Mouse (Mus musculus) cerebral cortex, adult 2 months (tissue): ENCODE data around the gene Gm5868.

ENCODE experiments used
- WGBS: fragments of 180-500 bp; shearing (Covaris S2); methylation state at CpG from one replicate; pipeline ENCODE4 v1.1.7; 2018; 5-methylcytosine and 5-hydroxymethylcytosine counted together

The Gm5868 gene

DNA sequence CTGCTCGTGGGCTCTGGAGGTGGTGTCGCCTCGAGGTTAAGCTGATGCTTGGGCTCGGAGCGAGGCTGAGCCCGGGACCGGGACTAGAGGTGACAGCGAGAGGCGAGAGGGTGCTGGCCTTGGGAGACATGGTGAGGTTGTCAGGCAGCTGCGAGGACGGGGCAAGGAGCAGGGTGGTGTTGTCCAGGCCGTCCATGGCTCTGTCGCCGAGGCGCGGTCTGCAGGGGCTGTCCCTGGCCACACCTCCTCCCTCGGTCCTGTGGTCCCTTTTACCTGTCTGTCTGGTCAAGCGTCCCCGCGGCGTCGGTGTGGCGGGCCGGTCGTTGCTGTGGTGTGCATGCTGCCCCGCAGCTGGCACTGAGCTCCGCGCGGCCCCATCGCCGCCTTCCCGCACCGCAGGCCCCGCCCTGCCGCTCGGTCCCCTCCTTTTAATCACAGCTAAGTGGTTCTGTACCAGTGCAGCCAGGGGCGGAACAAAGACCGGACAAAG is at the start of gene Gm5868:
TSS of gene Gm5868 (minus strand) at position 360 of the 490 bp plus-strand sequence.
- WGBS = 6% methylated on average over 38 of the region's 38 CpGs

DNA sequence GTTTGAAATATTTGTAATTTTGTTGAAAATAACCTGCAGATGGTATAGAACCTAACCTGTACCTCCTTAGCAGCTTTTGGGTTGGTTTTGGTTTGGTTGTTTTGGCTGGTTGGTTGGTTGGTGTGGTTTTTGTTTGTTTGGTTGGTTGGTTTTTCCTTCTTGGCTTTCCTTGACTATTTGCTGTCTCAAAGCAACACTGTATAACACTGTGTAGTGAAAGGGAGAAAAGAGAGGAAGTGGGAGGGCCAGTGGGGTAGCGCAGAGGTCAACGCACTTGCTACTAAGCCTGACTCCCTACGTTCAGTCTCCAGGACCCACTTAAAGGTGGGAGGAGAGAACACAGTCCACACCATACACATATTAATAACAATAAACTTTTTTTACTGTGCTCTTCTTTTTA is 49.2 kb upstream of the Gm5868 start:
- 90% methylated on average over 3 of the region's 3 CpGs for WGBS

DNA sequence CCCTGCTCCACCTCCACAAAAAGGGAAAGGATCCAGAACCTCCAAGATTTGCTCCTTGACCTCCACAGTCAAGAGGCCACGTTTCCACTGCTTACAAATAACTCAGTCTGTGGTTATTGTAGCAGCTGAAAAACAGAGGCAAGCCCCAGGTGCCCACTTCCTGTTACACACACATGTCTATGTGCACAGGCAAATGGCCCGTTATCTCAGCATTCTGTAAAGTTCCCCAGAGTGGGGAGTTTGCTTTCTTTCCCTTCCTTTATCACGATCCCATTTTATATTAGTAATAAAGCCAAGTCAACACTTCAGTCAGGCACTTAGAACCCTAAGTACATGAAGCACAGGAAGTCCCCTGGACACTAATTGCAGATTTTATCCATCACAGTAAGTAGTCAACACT is 48.8 kb upstream of the Gm5868 start:
- 76% methylated on average over 3 of the region's 3 CpGs for WGBS

DNA sequence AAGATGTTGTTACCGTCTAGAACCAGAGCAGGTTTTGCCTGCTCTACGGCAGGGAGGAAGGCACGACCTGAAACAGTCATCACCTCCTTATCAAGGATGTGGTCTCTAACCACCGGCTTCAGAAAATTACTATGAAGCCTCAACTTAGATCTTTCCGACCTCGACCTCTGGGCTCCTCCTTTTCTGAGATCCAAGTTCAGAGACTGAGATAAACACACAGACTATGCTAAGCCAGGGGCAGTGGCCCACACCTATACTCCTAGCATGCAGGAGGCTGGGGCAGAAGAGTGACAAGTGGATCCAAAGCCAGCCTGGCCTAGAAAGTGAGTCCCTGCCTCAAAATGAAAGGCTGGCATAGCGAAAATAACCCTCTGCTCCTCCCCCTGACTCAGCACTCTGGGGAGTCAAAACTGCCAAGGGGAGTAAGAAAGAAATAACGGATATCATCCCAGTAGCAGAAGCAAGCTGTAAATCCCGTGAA is 47.5 kb upstream of the Gm5868 start:
- whole genome bisulfite sequencing = 88% methylated on average over 9 of the region's 9 CpGs

DNA sequence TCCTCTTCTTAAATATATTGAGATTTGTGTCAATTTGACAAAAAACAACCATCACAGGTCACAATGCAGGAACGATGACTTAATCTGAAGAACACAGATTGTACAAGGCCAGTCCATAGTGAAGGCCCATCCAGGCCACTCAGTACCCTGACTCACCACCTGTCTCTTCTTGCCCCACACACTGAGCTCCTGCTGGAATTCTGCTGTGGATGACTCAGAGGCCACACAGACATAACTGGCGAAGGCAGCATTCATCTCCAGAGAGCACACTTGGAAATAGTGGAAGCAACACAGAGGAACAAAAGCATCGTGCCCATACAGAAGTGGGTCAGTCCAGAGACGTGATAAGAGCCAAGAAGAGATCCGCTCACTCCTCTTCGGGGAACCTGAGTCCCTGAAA is 42.7 kb upstream of the Gm5868 start:
- WGBS = 86% methylated on average over 6 of the region's 6 CpGs

DNA sequence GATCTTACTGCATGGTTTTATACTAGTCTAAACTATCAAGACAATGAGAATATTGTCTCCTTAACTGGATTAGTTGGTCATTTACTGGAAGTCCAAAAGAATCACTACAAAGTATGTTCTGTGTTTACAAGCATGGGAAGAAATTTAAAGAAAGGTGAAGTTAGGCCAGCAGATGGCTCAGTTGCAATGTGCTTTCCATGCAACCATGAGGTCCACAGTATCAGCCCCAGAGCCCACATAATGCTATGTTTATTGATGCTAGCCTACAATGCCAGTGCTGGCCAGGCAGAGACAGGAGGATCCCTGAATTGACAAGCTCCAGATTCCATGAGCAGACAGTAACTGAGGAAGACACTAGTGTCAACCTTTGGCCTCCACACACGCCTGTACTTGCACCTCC is 33.7 kb upstream of the Gm5868 start:
- WGBS = 88% methylated on average over 1 of the region's 1 CpGs

DNA sequence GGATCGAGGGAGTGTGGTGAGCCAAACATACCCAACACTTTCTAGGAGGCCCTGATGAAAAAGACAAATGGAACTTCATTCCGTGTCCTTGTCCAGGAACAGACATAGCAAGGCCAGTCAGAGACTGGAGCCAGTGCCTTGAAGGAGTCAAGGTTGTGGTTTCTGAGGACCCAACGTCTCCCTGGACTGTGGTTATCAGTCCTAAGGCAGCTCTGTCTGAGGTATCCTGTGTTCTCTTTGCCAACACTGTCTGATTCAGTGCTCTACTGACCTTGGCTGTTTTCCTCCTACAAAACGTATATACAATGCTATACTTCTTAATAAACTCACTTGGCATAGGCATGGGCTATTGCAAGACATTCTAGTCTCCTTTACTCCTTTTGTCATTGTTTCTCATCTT is 30.1 kb upstream of the Gm5868 start:
- WGBS = 87% methylated on average over 4 of the region's 4 CpGs

DNA sequence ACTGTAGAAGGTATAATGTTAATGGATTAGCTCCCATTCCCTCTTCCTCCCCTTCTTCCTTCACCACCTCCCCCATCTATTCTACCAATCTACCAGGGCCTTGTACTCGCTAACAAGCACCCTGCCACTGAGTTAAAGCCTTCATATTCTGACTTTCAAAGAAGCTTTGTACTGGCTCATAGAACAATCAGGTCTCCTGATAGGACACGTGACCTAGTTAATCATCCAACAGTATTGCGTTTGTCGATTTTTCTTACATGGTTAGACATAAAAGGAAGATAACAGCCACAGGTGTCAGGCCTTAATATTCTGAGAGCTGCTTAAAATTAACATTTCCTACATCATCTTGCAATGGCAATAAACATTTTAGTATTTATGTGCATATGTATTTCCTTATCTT is 15.8 kb upstream of the Gm5868 start:
- WGBS = 87% methylated on average over 4 of the region's 4 CpGs

DNA sequence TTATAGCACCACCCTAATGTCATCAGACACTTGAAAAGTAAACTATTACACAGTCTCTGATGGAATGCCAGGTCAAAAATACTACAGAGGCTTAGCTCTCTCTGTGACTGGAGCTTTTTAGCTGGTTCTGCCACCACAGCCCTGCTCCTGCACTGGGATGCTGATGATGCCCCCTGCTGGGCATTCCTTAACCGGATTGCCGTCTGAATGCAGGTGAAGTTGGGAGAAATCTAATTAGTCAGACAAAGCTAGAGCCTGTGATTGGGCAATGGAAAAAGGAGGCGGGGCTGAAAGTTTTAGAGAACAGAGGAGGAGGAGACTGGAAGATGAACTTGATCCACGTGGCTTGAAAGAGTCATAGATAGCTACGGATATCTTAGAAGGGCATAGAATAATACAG is 13.7 kb upstream of the Gm5868 start:
- WGBS = 14% methylated on average over 5 of the region's 5 CpGs

DNA sequence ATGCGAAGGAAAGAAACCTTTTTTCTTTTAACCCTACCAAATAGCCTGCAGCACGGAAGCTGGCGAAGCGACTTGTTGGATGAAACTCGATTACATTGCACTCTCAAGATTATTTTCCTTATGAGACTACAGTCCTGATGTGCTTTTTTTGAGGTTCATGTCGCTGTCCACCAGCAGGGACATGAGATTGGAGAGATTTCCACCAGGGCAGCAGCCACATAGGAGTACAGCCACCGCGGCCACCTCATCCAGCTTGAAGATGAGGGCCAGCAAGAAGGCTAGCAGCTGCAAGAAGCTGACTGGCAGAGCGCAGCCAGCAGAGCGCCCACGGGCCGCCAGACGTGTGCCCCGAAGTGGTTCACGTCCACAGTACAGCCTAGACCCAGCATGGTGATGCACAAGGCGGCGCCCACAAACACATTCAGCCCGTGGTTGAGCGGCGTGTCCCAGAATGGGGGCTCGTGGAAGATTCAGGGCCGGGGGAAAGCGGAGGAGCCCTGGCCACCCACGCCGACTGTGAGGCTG is 622 bp downstream of the Gm5868 start:
- 45% methylated on average over 25 of the region's 25 CpGs for WGBS

DNA sequence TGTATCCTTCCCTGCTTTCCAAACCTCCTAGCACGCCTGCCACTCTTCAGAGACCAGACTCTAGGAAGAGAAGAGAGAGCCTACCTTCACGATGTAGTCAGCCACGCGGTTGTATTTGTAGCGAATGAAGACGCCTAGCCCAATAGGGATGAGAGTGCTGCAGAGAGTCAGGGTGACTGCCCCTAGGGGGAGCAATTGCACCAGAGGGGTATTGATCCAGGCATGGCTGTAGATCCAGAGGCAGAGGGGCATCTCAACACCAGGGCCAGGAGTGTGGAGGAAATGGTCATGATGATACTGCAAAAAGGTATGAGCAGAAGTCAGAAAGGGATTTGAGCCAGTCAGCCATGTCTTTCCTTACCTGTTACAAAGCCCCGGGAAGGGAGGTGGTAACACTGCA is 1.2 kb downstream of the Gm5868 start:
- 61% methylated on average over 7 of the region's 7 CpGs for WGBS

DNA sequence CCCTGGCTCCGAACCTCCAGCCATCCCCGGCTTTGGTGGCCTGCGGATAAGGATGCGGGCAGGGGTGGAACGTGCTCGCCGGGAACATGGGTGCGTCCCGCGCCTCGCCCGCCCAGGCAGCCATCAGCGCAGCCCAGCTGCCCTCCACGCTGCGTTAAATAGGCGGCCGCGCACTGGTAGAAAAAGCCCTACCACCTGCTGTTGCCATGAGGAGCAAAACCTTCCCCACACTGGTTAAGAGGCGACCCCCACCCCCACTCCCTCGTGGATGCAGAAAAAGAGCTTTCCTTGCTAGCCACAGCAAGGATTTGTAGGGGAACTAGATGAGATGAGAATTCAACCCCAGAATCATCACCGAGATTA is 6.4 kb downstream of the Gm5868 start, which contains the start of gene Zar1:
TSS of gene Zar1 (minus strand) at position 285 of the 363 bp plus-strand sequence.
- WGBS = 24% methylated on average over 20 of the region's 21 CpGs

DNA sequence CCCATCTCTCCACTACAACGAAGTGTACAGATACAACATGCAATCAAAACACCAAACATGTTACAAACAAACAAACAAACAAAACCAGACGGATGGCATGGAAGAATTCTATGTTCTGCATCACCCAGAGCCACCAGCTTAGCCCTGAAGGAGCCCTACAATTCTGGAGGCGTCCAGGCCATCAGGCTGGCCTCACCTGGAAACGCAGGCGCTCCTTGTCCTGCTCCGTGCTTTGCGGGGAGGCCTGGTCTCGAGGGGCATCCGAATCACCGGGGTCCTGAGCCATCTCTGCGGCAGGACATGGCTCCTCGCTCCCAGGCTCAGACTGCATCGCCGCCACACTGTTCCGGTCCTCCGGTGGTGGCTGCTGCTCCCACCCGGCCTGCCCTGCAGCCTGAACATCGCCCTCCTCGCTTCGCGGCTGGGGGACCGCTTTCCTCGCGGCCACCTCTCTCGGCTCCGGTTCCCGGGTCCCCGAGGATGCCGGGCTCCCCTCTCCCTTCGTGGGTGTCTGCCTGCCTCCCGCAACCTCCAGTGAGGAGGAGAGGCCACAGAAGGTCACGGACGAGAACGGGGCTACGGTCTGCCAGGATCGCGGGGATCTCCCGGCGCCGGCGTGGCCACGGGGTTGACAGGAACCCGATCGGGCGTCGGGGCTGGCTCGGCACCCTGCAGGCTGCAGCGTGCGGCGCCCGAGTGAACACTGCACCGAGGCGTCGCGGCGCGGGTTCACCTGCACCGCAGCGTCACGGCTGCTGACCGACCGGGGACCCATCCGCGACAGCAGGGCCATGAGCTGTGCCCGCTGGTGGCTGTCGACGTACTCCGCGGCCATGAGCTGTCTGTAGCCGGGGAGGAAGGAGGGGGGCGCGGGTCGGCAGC is 7.0 kb downstream of the Gm5868 start:
- WGBS = 6% methylated on average over 71 of the region's 73 CpGs

DNA sequence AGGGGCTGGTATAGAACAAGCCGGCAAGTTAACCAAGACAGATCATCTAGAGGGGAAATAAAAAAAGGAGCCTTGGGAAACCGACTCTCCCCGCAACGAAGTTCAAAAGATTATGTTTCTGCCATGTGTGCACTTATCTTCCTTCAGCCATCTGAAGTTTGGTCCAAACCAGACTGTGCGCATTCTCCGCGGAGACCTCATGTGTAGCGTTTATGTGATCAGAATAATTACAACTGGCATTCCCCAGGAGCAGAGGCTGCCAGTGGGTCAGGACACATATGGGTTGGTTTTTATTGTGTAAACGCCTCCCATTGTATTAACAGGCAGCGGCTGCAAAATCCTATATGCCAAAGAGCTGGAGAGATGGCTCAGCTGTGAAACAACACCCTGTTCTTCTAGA is 7.8 kb downstream of the Gm5868 start:
- WGBS = 65% methylated on average over 10 of the region's 10 CpGs

DNA sequence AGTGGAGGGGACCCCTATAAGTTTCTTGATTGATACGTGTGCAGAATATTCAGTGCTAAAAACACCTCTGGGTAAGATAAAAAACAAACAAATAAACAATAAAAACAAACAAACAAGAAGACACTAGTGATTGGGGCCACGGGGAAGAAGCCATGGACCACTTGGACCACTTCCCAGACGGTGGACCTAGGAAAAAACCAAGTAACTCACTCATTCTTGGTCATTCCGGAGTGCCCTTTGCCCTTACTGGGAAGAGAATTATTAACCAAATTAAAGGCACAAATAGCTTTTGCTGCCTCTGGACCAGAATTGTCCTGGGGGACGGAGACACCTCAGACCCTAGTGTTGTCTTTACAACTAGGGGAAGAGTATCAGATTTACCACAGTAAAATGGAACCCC is 21.7 kb downstream of the Gm5868 start:
- 87% methylated on average over 5 of the region's 5 CpGs for WGBS

DNA sequence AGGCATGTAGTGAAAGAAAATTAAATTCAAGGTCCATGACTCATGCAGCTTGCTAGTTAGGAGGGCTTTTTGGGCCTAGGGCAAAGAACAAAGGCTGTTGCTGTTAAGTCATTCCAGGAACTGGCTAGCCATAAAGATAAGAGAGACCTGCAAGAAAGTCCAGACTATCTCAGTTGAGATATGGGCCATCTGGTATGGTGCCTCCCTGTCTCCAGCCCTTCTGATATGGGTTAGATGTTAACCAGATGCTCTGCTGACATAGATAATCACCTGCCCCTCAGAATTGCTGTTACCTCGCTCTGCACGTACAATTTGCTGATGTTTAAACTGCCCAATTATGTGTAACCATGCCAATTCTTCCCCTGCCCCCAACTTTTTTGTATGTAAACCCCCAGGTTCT is 24.2 kb downstream of the Gm5868 start:
- 97% methylated on average over 2 of the region's 2 CpGs for WGBS

DNA sequence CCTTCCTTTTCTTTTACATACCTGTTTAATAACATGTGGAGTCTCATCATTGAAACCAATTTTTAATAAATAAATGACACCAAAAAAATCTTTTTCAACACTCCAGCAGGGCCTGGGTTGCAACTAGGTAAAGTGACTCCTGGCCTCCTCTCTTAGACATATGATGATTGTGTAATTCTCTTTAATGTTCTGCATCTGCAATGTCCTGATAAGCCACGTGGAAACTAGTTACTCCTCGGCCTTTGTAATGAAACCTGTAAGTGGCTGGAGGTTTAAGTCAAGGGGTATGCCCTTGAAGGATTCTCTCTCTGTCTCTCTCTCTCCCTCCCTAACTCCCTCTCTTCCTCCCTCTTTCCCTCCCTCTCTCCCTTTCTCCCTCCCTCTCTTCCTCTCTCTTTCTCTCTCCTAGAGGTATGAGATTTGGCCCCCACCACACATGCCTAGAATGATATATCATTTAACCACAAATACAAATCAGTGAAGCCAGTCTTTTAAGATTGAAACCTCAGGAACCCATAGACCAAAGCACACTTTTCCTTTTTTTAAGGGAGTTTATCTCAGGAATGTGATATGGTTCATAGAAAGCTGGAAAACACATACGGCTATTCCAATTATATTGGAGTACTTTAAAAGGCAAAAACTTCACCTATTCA is 26.2 kb downstream of the Gm5868 start:
- WGBS = 92% methylated on average over 3 of the region's 3 CpGs

DNA sequence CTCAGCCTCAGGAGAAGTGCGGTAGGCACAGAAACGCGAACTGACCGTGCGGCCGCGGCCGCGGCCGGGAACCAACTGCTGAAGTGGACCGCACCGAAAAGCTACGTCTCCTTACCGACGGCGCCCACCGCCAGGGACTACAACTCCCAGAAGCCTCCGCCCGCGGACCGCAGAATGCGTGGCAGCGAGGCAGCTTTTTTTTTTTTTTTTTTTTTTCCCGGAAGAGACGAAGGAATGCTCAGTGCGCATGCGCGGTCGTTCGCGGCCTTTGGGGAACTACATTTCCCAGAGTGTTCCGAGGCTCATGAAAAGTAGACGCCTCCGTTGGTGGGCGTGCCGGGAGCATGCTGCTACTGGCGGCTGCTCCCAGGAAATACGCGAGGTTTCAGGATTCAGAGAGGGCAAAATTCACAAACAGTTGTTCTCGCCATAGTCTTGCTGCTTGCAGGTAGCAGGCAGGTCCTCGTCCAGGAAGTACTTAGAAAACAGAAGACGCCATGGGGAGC is 27.8 kb downstream of the Gm5868 start, which contains the start of gene Nfxl1:
TSS of gene Nfxl1 (minus strand) at position 141 of the 506 bp plus-strand sequence.
- under 1% methylated on average over 42 of the region's 42 CpGs for WGBS

DNA sequence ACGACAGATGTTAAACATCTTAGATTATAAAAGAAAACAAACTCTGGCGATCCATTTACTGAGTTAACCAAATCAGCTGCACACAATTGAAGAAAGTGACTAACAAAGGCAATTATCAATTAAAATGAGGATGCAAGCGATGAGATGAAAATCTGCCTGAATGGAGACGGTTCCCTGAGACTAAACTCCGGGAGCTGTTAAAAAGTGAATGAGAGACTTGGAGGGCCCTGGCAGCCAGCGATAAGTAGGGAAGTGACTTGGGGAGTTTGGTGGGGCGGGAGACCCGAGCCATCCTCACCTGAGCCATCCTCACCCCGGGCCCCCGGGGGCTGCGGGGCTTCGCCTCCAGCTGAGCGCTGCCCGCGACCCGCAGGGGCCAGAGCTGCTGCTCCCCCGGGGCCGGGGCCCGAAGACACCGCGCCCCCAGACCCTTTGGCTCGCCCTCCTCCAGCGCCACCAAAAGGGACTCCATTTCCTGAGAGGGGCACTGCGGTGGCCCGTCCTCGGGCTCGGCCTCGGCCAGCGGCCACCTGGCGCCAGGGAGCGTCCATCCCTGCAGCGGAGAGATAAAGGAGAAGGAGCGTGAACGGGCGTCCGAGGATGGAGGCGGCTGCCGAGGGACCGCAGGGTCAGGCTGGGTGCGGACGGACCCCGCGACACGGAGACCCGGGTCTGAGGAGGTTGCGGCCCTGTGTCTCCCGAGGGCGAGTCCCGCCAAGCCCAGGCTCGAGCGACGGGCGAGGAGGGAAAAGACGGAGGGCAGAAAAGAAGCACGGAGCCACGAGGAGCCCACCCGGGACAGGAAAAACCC is 28.4 kb downstream of the Gm5868 start:
- WGBS = under 1% methylated on average over 57 of the region's 57 CpGs

DNA sequence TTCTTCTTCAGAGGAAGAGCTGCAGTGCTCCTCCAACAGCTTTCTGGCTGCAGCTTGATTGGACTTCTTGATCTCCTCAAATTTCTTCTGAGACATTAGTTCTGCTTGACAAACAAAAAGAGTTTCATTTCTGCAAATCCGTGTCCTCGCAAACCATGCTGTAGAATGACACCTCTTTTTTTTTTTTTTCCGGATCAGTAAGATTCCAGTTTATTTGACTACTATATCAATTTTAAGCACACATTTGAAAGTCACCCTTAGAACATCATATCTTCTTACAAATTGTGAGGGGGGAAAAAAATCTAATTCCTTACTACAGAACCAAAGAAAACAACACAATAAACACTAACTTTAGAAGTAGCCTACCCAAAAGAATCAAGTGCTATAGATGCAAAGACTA is 31.1 kb downstream of the Gm5868 start:
- 82% methylated on average over 3 of the region's 3 CpGs for WGBS

DNA sequence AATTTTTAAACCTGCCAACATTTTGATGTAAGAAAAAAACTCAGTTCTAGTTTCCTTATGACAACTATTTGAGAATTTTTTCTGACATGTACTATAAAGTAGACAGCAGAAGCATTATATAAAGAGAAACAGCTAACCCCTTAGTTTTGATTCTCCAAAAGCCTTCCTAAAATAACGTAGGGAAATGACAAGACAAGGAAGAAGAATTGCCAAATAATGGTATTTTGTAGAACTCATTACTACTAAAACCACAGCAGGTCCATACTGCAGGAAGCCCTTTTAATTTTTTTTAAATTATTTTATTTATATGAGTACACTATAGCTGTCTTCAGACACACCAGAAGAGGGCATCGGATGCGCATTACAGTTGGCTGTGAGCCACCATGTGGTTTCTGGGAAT is 36.1 kb downstream of the Gm5868 start:
- 73% methylated on average over 3 of the region's 3 CpGs for WGBS
